Mouse (Mus musculus) hindbrain, postnatal 0 days (tissue): ENCODE results near the gene Abcc8. TPM values are rescaled to one million over a fixed set of nuclear protein-coding genes. Genes with fewer than 3 reads are reported as not detected.

Experiments used
- ATAC-seq: fragments of 200-750 bp; cut with Nextera tagmentation; 2 replicates; pipeline ENCODE4 v1.8.0; 2017; ENCODE audit warnings: mild to moderate bottlenecking, moderate TSS enrichment, moderate library complexity
- DNase-seq: peaks from one replicate; pipeline ENCODE4 v3.0.0-alpha.2; 2015; ENCODE audit warnings: low spot score
- H3K27ac ChIP-seq: fragments of 300-500 bp; sonication (generic); 2 replicates; pipeline ENCODE4 v1.5.1; 2014; ENCODE audit warnings: mild to moderate bottlenecking
- H3K27me3 ChIP-seq: fragments of 300-500 bp; sonication (generic); 2 replicates; pipeline ENCODE4 v1.6.1; 2014; ENCODE audit warnings: low read length, mixed read lengths; ENCODE audit not compliant: insufficient read depth
- H3K36me3 ChIP-seq: fragments of 300-500 bp; sonication (generic); 2 replicates; pipeline ENCODE4 v1.6.1; 2014; ENCODE audit warnings: low read length, mixed read lengths; ENCODE audit not compliant: insufficient read depth
- H3K4me1 ChIP-seq: fragments of 300-500 bp; sonication (generic); 2 replicates; pipeline ENCODE4 v1.6.1; 2014; ENCODE audit warnings: antibody characterized with exemption, low read length, mixed read lengths; ENCODE audit not compliant: insufficient read depth
- H3K4me2 ChIP-seq: fragments of 300-500 bp; sonication (generic); 2 replicates; pipeline ENCODE4 v1.6.1; 2014; ENCODE audit warnings: low read depth, mild to moderate bottlenecking, low read length, moderate library complexity, mixed read lengths
- H3K4me3 ChIP-seq: fragments of 300-500 bp; sonication (generic); 2 replicates; pipeline ENCODE4 v1.5.1; 2014; ENCODE audit warnings: low read length
- H3K9ac ChIP-seq: fragments of 300-500 bp; sonication (generic); replicated peaks from 2 replicates; pipeline ENCODE4 v1.6.1; 2014; ENCODE audit warnings: mild to moderate bottlenecking, low read length, moderate library complexity, mixed read lengths
- H3K9me3 ChIP-seq: fragments of 300-500 bp; sonication (generic); 2 replicates; pipeline ENCODE4 v1.6.1; 2016; ENCODE audit warnings: low read length, mixed read lengths
- CTCF ChIP-seq: IDR thresholded peaks from 2 replicates; pipeline ENCODE4 v1.5.1; 2016; ENCODE audit warnings: antibody characterized with exemption, control low read depth, low read depth
- WGBS: fragments of 180-500 bp; shearing (Covaris S2); extraction: QIAGEN DNeasy Blood & Tissue Kit; methylation state at CpG from one replicate; pipeline ENCODE4 v1.1.7; 2014; 5-methylcytosine and 5-hydroxymethylcytosine counted together
- polyA plus RNA-seq: library from polyadenylated mRNA; unstranded; fragments of >200 nt; fragmentation: Nextera tagmentation; extraction: Ambion mirVana; gene quantifications from 2 replicates; pipeline ENCODE4 v1.2.1, GENCODE M21; 2015
- total RNA-seq: library from RNA; depleted of rRNA; stranded (reverse); fragments of >200 nt; gene quantifications from 2 replicates; pipeline ENCODE4 v1.2.3, GENCODE M21; 2014

The Abcc8 gene
- total and polyA plus RNA-seq, 2 experiments from 2014 or later: 11.2 to 29.8 TPM

DNA sequence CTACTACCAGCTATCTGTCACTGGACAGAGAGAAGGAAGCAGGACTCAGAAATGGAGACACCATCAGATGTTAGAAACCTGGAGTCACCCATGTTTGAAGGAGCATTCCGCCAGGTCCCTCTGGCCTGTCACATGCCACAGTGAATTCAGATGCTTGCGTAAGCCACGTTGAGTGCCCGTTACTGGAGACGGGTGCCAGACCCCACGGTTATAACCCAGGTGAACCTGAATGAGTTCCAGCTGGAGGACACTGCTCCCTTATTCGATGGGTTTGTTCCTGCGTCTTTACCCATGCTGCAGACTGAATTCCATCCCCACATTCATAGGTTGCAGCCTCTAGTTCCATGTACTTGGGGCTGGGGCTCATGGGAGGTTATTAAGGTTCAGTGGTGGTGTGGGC, 76.1 kb downstream of the Abcc8 start:
- Histone ChIP-seq H3K4me2 (no peak overlapping the region; the same call in 1 of the 2 replicates), H3K36me3 (no peaks in the 10 kb centered on the region), H3K4me3 (no peak overlapping the region), H3K9ac (no peak overlapping the region), H3K9me3 (no peaks in the 10 kb centered on the region), H3K27me3 (no peaks in the 10 kb centered on the region), H3K4me1 (peaks cover 16% of the 10 kb centered on the region), H3K27ac (peak overlapping the region; percentile 54)
- WGBS: 60% methylated on average over 8 of the region's 8 CpGs
- no peak for ATAC-seq
- DNase-seq: no peak
- no peak for TF ChIP-seq CTCF

DNA sequence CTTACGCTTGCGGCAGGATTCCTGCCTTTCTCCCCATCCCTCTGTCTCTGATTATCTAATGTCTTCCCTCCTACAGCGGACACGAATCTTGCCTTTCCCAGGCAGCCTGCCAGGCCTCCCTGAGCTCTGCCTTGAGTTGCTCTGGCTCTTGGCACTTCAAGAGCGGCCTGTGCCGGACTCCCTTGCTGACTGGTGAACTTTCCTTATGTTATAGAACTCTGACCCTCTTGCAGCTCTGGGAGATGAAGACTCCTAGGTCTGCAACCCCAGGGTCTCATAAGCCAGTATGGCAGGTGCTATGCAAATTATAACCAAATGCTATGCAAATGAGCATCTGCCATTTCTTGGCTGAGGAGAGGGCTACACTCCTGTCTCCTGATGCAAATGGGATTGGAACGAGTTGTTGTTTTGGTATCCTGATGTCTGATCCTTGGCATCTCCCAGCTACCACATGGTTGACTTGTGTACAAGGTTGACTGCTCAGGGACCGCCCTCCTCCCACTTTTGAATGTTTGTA, 76.7 kb downstream of the Abcc8 start:
- Histone ChIP-seq H3K27ac (peak overlapping the region; percentile 33; the same call in 1 of the 2 replicates), H3K9me3 (no peaks in the 10 kb centered on the region), H3K36me3 (no peaks in the 10 kb centered on the region), H3K4me3 (no peak overlapping the region), H3K4me1 (peaks cover 19% of the 10 kb centered on the region), H3K27me3 (no peaks in the 10 kb centered on the region), H3K9ac (no peak overlapping the region), H3K4me2 (no peak overlapping the region)
- DNase-seq (peak; percentile 80), ATAC-seq (peak; percentile 46)
- TF ChIP-seq CTCF: no peak
- 34% methylated on average over 8 of the region's 8 CpGs for WGBS

- H3K27me3 ChIP-seq: 0 out of 2 replicates have a peak, but pooled peaks cover under 1% of the 10 kb centered on the region
- peak; percentile 80 for TF ChIP-seq CTCF
- peak within 1 kb of the TSS; percentile 9; the same call in 1 of the 2 replicates for H3K27ac ChIP-seq
- H3K9me3 ChIP-seq: no peaks in the 10 kb centered on the region
- peak within 1 kb of the TSS; percentile 52 for H3K4me3 ChIP-seq
- ATAC-seq: peak; percentile 84
- H3K4me2 ChIP-seq: peak within 1 kb of the TSS; percentile 62
- H3K9ac ChIP-seq: peak within 1 kb of the TSS; percentile 63
- 1% methylated on average over 33 of the region's 34 CpGs for WGBS
- peak; percentile 96 for DNase-seq
- H3K36me3 ChIP-seq: no peaks in the 10 kb centered on the region
- peaks cover 32% of the 10 kb centered on the region for H3K4me1 ChIP-seq
Observed at GRCm38 (mm10) chr7:46100563-46100962, 79.3 kb downstream of the Abcc8 start, which contains the start of gene Kcnj11. Gene Kcnj11, minus strand, starts transcription at chr7:46100764.

DNA sequence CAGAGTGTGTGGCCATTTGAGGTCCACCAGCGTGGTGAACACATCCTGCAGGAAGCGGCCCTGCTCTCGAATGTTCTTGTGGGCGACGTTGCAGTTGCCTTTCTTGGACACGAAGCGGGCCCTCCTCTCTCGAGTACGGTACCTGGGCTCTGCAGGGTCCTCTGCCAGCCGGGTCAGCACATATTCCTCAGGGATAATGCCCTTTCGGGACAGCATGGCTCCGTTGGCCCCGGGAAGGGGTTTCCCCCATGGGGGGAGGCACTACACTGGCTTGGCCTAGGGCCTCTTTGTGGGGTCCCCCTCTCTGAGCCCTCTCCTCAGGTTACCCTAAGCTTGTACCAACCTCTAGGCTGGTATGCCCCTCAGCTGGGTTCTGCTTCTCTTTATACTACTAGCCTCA, 80.2 kb downstream of the Abcc8 start:
- no peak for ATAC-seq
- Histone ChIP-seq H3K27ac (no peak overlapping the region), H3K4me1 (peaks cover 26% of the 10 kb centered on the region), H3K9me3 (no peaks in the 10 kb centered on the region), H3K4me3 (peak overlapping the region; percentile 52), H3K36me3 (no peaks in the 10 kb centered on the region), H3K4me2 (peak overlapping the region; percentile 62), H3K27me3 (0 out of 2 replicates have a peak, but pooled peaks cover 8% of the 10 kb centered on the region), H3K9ac (no peak overlapping the region)
- DNase-seq: no peak
- no peak for TF ChIP-seq CTCF
- WGBS: 80% methylated on average over 13 of the region's 13 CpGs

DNA sequence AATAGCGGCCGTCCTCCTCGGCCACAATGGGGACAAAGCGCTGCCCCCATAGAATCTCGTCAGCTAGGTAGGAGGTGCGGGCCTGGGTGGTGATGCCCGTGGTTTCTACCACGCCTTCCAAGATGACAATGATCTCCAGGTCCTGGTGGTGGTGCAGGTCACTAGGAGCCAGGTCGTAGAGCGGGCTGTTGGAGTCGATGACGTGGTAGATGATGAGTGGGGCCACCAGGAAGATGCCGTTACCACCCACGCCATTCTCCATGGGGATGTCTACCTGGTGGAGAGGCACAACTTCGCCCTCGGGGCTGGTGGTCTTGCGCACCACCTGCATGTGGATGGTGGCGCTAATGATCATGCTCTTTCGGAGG, 80.9 kb downstream of the Abcc8 start:
- 0 out of 2 replicates have a peak, but pooled peaks cover 8% of the 10 kb centered on the region for H3K27me3 ChIP-seq
- TF ChIP-seq CTCF: no peak
- WGBS: 95% methylated on average over 19 of the region's 19 CpGs

GRCm38 (mm10) chr7:46098221-46098918, 81.5 kb downstream of the Abcc8 start:
- no peaks in the 10 kb centered on the region for H3K9me3 ChIP-seq
- no peak for TF ChIP-seq CTCF
- H3K9ac ChIP-seq: no peak overlapping the region
- no peak for DNase-seq
- H3K4me1 ChIP-seq: peaks cover 21% of the 10 kb centered on the region; the same call in 1 of the 2 replicates
- no peak for ATAC-seq
- no peaks in the 10 kb centered on the region for H3K36me3 ChIP-seq
- no peak overlapping the region for H3K27ac ChIP-seq
- H3K4me3 ChIP-seq: no peak overlapping the region
- 81% methylated on average over 19 of the region's 19 CpGs for WGBS
- H3K4me2 ChIP-seq: peak overlapping the region; percentile 23
- H3K27me3 ChIP-seq: 0 out of 2 replicates have a peak, but pooled peaks cover 8% of the 10 kb centered on the region

More for the DNA sequence above, 80.9 kb downstream of the Abcc8 start:
- no peak for ATAC-seq
- Histone ChIP-seq H3K4me2 (no peak overlapping the region), H3K4me3 (no peak overlapping the region), H3K27ac (no peak overlapping the region), H3K9ac (no peak overlapping the region), H3K9me3 (no peaks in the 10 kb centered on the region), H3K4me1 (peaks cover 21% of the 10 kb centered on the region), H3K36me3 (no peaks in the 10 kb centered on the region)
- DNase-seq: no peak
